Mouse (Mus musculus): ENCODE data around the gene Coa3. TPM values are rescaled to one million over a fixed set of nuclear protein-coding genes. Genes with fewer than 3 reads are reported as not detected.
A peak's percentile ranks its signal among the peaks of the same experiment; 100 is the strongest.

Coa3 gene
- polyA plus RNA-seq, 1 experiment from 2014 or later: 238 TPM

DNA sequence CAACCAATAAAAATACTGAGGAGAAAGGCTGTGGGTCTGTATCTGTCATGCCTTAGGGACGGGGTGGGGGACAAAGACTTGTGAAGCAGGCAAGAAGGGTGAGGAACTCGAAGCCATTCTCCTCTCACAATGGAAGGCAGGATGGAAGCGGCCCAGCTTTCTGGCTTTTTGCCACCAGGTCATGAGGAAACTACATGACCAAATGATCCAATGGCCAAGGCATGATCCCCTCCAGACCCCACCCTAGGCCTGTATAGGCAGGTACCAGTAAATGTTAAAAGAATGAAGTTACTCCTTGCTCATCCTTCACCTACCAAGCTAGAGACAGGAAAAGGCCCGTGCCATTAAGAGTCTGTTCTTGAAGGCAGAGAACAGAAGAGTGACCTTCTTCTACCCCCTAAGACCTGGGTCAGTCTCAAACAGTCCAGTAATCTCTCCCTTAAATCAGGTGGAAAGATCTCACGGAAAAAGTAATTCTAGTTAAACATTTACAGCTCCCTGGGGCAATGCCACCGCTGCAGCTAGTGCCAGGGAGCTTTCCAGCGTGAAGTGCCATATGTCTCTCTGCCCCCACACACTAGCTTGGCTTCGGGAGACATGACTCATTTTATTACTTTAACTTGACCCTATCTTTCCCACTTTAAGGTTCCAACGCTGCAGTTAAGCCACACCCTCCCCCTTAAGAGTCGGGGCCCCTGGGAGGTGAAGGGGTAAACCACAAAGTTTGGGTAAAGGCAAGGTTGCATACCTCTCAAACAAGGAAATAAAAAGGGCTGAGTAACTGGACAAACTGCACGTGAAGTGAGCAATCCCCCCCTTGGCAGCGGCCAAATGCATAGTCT, 1.3 kb downstream of the Coa3 start:
- Histone ChIP-seq H3K9ac (peak overlapping the region; percentile 88), H3K9me3 (no peaks in the 10 kb centered on the region), H3K4me1 (replicated peaks) (peaks cover 27% of the 10 kb centered on the region), H3K4me2 (peak overlapping the region; percentile 88), H3K36me3 (peaks cover 10% of the 10 kb centered on the region; the same call in 1 of the 2 replicates), H3K27me3 (peaks cover 9% of the 10 kb centered on the region; the same call in 1 of the 2 replicates), H3K27ac (replicated peaks) (no peak overlapping the region), H3K4me3 (peak overlapping the region; percentile 75)
- no peak for ATAC-seq (ENCODE audit: low read depth)
- 56% methylated on average over 12 of the region's 12 CpGs for WGBS

- H3K4me3 ChIP-seq: 0 out of 2 replicates have a peak overlapping the region, but pooled peaks have one; percentile 75
- 27% methylated on average over 27 of the region's 27 CpGs for WGBS
- H3K9me3 ChIP-seq: no peaks in the 10 kb centered on the region
- peaks cover 9% of the 10 kb centered on the region; the same call in 1 of the 2 replicates for H3K27me3 ChIP-seq
- peaks cover 10% of the 10 kb centered on the region; the same call in 1 of the 2 replicates for H3K36me3 ChIP-seq
- no peak for ATAC-seq (ENCODE audit: low read depth)
- H3K9ac ChIP-seq: peak overlapping the region; percentile 13; the same call in 1 of the 2 replicates
- no peak overlapping the region for H3K27ac ChIP-seq (replicated peaks)
- H3K4me2 ChIP-seq: peak overlapping the region; percentile 88
- H3K4me1 ChIP-seq (replicated peaks): peaks cover 27% of the 10 kb centered on the region
Measured at GRCm38 (mm10) chr11:101276319-101277070, 2.4 kb downstream of the Coa3 start.

DNA sequence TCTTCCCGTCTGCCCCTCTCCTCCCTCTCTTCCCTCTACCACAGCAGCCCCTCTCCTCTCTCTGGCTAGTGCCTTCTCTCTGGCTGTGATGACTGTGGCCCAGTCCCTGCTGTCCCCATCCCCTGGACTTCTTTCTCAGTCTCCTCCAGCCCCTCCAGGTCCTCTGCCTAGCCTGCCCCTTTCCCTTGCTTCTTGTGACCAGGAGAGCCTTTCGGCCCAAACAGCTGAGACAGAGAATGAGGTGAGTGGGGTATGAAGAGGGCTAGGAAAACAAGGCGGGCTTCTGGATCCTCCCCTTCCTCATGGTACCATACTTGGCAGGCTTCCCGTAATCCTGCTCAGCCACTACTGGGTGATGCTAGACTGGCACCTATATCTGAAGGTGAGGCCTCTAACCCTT, 3.6 kb downstream of the Coa3 start:
- no peaks in the 10 kb centered on the region for H3K9me3 ChIP-seq
- no peak overlapping the region for H3K4me3 ChIP-seq
- H3K27ac ChIP-seq (replicated peaks): no peak overlapping the region
- peaks cover 27% of the 10 kb centered on the region for H3K4me1 ChIP-seq (replicated peaks)
- no peak overlapping the region for H3K9ac ChIP-seq
- peaks cover 10% of the 10 kb centered on the region; the same call in 1 of the 2 replicates for H3K36me3 ChIP-seq
- peaks cover 7% of the 10 kb centered on the region for H3K27me3 ChIP-seq
- no peak overlapping the region for H3K4me2 ChIP-seq
- no peak for ATAC-seq (ENCODE audit: low read depth)
- 74% methylated on average over 4 of the region's 4 CpGs for WGBS

DNA sequence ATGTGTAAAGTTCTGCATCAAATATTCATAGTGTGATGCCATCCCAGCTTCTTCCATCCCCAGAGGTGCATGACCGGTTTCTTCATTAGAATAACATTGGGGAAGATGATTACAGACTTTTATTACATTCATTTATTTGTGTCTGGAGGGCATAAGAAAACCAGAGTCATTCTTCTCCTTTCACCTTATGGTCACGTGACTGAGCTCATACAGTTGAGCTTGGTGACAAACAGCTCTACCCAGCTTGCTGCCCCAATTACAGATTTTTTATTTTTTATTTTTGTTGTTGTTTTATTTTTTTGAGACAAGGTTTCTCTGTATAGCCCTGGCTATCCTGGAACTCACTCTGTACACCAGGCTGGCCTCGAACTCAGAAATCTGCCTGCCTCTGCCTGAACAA, 6.5 kb downstream of the Coa3 start:
- Histone ChIP-seq H3K4me3 (no peak overlapping the region), H3K9ac (no peak overlapping the region), H3K27ac (replicated peaks) (no peak overlapping the region), H3K36me3 (peaks cover 10% of the 10 kb centered on the region; the same call in 1 of the 2 replicates), H3K9me3 (no peaks in the 10 kb centered on the region), H3K27me3 (peaks cover 12% of the 10 kb centered on the region), H3K4me1 (replicated peaks) (peaks cover 19% of the 10 kb centered on the region), H3K4me2 (no peak overlapping the region)
- 76% methylated on average over 3 of the region's 3 CpGs for WGBS
- no peak for ATAC-seq (ENCODE audit: low read depth)

DNA sequence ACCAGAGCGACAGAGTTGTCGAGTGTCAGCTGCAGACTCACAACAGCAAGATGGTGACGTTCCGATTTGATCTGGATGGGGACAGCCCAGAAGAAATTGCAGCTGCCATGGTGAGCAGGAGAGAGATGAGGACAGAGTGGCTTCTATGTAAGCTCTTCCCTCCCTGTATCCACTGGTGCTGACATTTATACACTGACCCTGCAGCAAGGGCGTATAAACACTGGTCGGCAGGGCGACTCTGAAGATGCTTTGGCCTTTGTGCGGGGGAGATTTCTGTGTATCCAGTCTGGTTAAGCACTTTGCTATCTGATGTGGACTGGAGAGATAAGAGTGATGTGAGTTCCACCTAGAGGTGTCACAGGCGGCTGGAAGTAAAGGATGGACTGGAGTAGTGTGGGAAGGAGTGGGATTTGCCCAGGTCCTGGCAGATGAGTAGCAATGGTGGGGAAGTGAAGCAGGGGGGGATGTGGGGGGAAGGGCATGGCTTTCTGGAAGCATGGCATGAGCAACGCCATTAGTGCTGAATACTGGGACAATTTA, 9.3 kb downstream of the Coa3 start:
- H3K36me3 ChIP-seq: no peaks in the 10 kb centered on the region
- ATAC-seq (ENCODE audit: low read depth): no peak
- peaks cover 40% of the 10 kb centered on the region for H3K27me3 ChIP-seq
- WGBS: 37% methylated on average over 10 of the region's 10 CpGs
- H3K9ac ChIP-seq: no peak overlapping the region
- H3K4me1 ChIP-seq (replicated peaks): peaks cover 15% of the 10 kb centered on the region
- peak overlapping the region; percentile 5; the same call in 1 of the 2 replicates for H3K4me2 ChIP-seq
- no peak overlapping the region for H3K4me3 ChIP-seq
- H3K9me3 ChIP-seq: no peaks in the 10 kb centered on the region
- H3K27ac ChIP-seq (replicated peaks): peak overlapping the region; percentile 56; the same call in 1 of the 2 replicates

DNA sequence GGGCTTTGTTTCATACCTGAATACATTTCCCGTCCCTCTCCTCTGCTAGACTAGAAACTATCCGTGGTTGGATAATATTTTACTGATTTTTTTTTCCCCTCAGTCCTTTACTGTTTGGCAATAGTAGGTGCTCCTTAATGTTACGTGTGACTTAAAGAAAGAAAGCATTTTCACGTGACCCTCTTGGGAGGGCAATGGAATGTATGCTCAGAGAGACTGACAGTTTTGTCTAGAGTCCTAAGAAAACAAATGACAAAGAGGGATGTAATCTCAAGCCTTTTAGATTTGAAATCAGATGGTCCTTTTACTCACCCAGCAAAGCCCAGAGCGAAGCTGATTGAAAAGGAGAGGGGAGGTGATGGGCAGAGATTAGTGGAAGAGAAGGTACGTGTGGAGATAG, 13.0 kb downstream of the Coa3 start:
- ATAC-seq (ENCODE audit: low read depth): no peak
- Histone ChIP-seq H3K4me2 (no peak overlapping the region), H3K9ac (no peak overlapping the region), H3K4me1 (replicated peaks) (peaks cover 41% of the 10 kb centered on the region), H3K36me3 (no peaks in the 10 kb centered on the region), H3K27ac (replicated peaks) (no peak overlapping the region), H3K4me3 (no peak overlapping the region), H3K27me3 (peaks cover 75% of the 10 kb centered on the region), H3K9me3 (no peaks in the 10 kb centered on the region)
- 26% methylated on average over 6 of the region's 6 CpGs for WGBS

DNA sequence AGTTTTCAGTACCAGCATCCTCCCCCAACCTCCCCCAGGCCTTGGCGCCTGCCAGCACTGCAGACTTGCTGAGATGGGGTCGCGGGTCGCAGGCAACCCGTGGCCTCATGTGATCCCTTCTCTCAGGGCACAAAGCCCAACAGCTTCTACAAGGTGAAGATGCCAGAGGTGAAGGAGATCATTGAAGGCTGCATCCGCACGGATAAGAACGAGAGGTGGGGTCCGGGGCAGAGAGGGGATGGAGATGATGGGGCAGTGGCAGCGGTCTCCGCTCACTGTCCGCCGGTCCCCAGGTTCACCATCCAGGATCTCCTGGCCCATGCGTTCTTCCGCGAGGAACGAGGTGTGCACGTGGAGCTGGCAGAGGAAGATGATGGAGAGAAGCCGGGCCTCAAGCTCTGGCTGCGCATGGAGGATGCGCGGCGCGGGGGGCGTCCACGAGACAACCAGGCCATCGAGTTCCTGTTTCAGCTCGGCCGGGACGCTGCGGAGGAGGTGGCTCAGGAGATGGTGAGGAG, 13.9 kb downstream of the Coa3 start:
- ATAC-seq (ENCODE audit: low read depth): no peak
- Histone ChIP-seq H3K9me3 (no peaks in the 10 kb centered on the region), H3K4me3 (peak overlapping the region; percentile 33), H3K27ac (replicated peaks) (no peak overlapping the region), H3K27me3 (peaks cover 80% of the 10 kb centered on the region), H3K4me1 (replicated peaks) (peaks cover 50% of the 10 kb centered on the region), H3K4me2 (peak overlapping the region; percentile 56), H3K9ac (peak overlapping the region; percentile 59), H3K36me3 (no peaks in the 10 kb centered on the region)
- WGBS: 3% methylated on average over 31 of the region's 31 CpGs

DNA sequence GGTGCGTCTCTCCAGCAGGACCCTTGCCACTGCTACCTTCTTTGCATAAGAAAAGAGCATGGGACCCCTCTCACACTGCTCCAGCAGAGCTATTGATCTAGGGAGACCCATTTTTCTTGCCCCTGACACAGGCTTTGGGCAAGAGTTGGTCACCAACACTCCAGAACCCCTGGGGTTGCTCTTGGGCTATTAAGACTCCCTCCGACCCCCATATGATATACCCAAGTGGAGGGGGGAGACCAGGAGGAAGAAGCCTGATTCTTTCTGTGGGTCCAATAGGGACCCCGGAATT, 15.0 kb downstream of the Coa3 start:
- Histone ChIP-seq H3K27me3 (peaks cover 86% of the 10 kb centered on the region), H3K9ac (no peak overlapping the region), H3K9me3 (no peaks in the 10 kb centered on the region), H3K36me3 (no peaks in the 10 kb centered on the region), H3K27ac (replicated peaks) (no peak overlapping the region), H3K4me3 (no peak overlapping the region), H3K4me1 (replicated peaks) (peaks cover 55% of the 10 kb centered on the region), H3K4me2 (no peak overlapping the region)
- ATAC-seq (ENCODE audit: low read depth): no peak
- WGBS: 9% methylated on average over 3 of the region's 3 CpGs

GRCm38 (mm10) chr11:101263138-101263988, 15.6 kb downstream of the Coa3 start:
- peaks cover 56% of the 10 kb centered on the region for H3K4me1 ChIP-seq (replicated peaks)
- H3K4me3 ChIP-seq: no peak overlapping the region
- H3K9ac ChIP-seq: no peak overlapping the region
- no peak for ATAC-seq (ENCODE audit: low read depth)
- H3K27me3 ChIP-seq: peaks cover 81% of the 10 kb centered on the region
- H3K9me3 ChIP-seq: no peaks in the 10 kb centered on the region
- WGBS: 4% methylated on average over 32 of the region's 32 CpGs
- no peak overlapping the region for H3K27ac ChIP-seq (replicated peaks)
- 0 out of 2 replicates have a peak overlapping the region, but pooled peaks have one; percentile 8 for H3K4me2 ChIP-seq
- no peaks in the 10 kb centered on the region for H3K36me3 ChIP-seq

- no peak overlapping the region for H3K9ac ChIP-seq
- ATAC-seq (ENCODE audit: low read depth): no peak
Measured at GRCm38 (mm10) chr11:101262272-101262967, 16.5 kb downstream of the Coa3 start.

More at GRCm38 (mm10) chr11:101262272-101262967, 16.5 kb downstream of the Coa3 start:
- Histone ChIP-seq H3K27ac (replicated peaks) (no peak overlapping the region), H3K4me1 (replicated peaks) (peaks cover 56% of the 10 kb centered on the region), H3K9me3 (no peaks in the 10 kb centered on the region), H3K27me3 (peaks cover 75% of the 10 kb centered on the region), H3K36me3 (peaks cover 7% of the 10 kb centered on the region; the same call in 1 of the 2 replicates), H3K4me3 (peak overlapping the region; percentile 14), H3K4me2 (peak overlapping the region; percentile 78)
- 2% methylated on average over 24 of the region's 24 CpGs for WGBS
